13 mouse cellular contexts compared by ENCODE assay signal in the genomic region with DNA sequence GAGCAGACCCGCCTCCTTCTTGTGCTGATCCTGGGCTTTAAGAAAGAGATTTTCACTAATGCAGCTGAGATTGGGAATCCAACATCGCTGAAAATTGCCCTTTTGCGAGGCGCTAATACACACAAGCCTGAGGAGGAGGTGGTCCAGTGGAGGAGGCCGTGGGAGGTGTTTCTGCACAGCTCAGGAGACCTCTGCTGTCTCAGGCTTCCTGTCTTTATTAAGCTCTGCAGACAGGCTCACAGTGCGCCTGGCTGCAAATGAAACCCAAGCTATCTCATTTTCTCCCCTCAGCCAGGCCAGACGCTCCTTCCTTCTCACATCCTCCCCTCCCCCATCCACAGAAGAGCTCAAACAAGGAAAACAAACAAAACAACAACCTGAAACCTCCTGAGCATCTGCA. TPM values are rescaled to one million over a fixed set of nuclear protein-coding genes. Genes with fewer than 3 reads are reported as not detected.
DNase-seq lines count a peak whose midpoint lies in the region; ATAC-seq lines count a peak whose summit lies in the region.
"Had no signal": no experiment of that assay in that cellular context is flagged by ENCODE, and none has a peak within 500 bp of the region (broad histone marks: within the 10 kb centered on the region; RNA-seq: fewer than 3 reads in every experiment).

No protein-coding gene starts in this region.

- H3K27me3 ChIP-seq in heart, embryonic 14.5 days (ENCODE audit: control insufficient read depth, insufficient read depth, low read length), result no peaks in the 10 kb centered on the region
- no peaks in the 10 kb centered on the region for H3K27me3 ChIP-seq in embryonic facial prominence, embryonic 10.5 days (replicated peaks; ENCODE audit: low read depth, poor library complexity, severe bottlenecking)
- 0 out of 2 replicates have a peak, but pooled peaks cover 4% of the 10 kb centered on the region for H3K27me3 ChIP-seq in limb, embryonic 10.5 days (ENCODE audit: low read depth, poor library complexity, severe bottlenecking)

- H3K4me1 ChIP-seq in heart, embryonic 14.5 days (ENCODE audit: control insufficient read depth in 2 of 2, insufficient read depth in 2 of 2, low read length in 2 of 2), result peaks cover 37 to 47% of the 10 kb centered on the region in 2 experiments
- H3K4me1 ChIP-seq in embryonic facial prominence, embryonic 10.5 days, result peaks cover 47% of the 10 kb centered on the region
- H3K4me1 ChIP-seq in limb, embryonic 10.5 days, result peaks cover 53% of the 10 kb centered on the region

- H3K4me2 ChIP-seq in heart, embryonic 14.5 days (ENCODE audit: low read length), result no peak overlapping the region

- intact Hi-C loops in heart, postnatal 25 days (cut with DNase I), result no loop called here
- intact Hi-C loops in left cerebral cortex, postnatal 36 days (cut with DNase I), result no loop called here

- no peak overlapping the region for H3K4me3 ChIP-seq in heart, embryonic 14.5 days (ENCODE audit: control insufficient read depth in 1 of 2, insufficient read depth in 1 of 2, low read depth in 1 of 2, low read length in 2 of 2)
- H3K4me3 ChIP-seq in embryonic facial prominence, embryonic 10.5 days, result no peak overlapping the region
- H3K4me3 ChIP-seq in limb, embryonic 10.5 days, result no peak overlapping the region
- H3K4me3 ChIP-seq: left cerebral cortex, adult 2 months had no signal

- H3K9me3 ChIP-seq in heart, embryonic 14.5 days (ENCODE audit: control insufficient read depth, low read length), result no peaks in the 10 kb centered on the region
- H3K9me3 ChIP-seq in embryonic facial prominence, embryonic 10.5 days, result no peaks in the 10 kb centered on the region; the same call in 1 of the 2 replicates
- no peaks in the 10 kb centered on the region for H3K9me3 ChIP-seq in limb, embryonic 10.5 days (replicated peaks)

- no peaks in the 10 kb centered on the region; the same call in 1 of the 2 replicates for H3K36me3 ChIP-seq in heart, embryonic 14.5 days (ENCODE audit: control insufficient read depth, insufficient read depth, low read length)
- H3K36me3 ChIP-seq in embryonic facial prominence, embryonic 10.5 days (replicated peaks), result peaks cover 13% of the 10 kb centered on the region
- no peaks in the 10 kb centered on the region for H3K36me3 ChIP-seq in limb, embryonic 10.5 days

- DNase-seq in heart, postnatal 25 days (ENCODE audit: low spot score), result no peak
- peak; percentile 44 for DNase-seq in MN1 (ENCODE audit: low spot score)
- DNase-seq in embryonic facial prominence, embryonic 10.5 days (ENCODE audit: low spot score), result no peak
- no peak for DNase-seq in limb, embryonic 10.5 days (ENCODE audit: low spot score)
- DNase-seq in testis, postnatal 10 days (ENCODE audit: low spot score), result no peak
- no peak for DNase-seq in left cerebral cortex, postnatal 36 days (ENCODE audit: low spot score in 2 of 2)
- DNase-seq in T-cell, adult 2 months (ENCODE audit: low spot score), result no peak
- DNase-seq: adrenal gland, postnatal 25 days; cerebellum, adult 11-12 months; kidney, adult 2 months had no signal

- peak overlapping the region; percentile 38; the same call in 1 of the 2 replicates for H3K9ac ChIP-seq in heart, embryonic 14.5 days (ENCODE audit: low read length)
- H3K9ac ChIP-seq: liver, embryonic 14.5 days had no signal

- 32% methylated on average over 7 of the region's 7 CpGs for WGBS in heart, embryonic 14.5 days
- 46% methylated on average over 7 of the region's 7 CpGs for WGBS in embryonic facial prominence, embryonic 10.5 days
- WGBS in limb, embryonic 10.5 days, result 35% methylated on average over 7 of the region's 7 CpGs

- H3K27ac ChIP-seq in heart, embryonic 14.5 days (replicated peaks in 1 of 2; ENCODE audit: control insufficient read depth in 1 of 2, insufficient read depth in 1 of 2, low read depth in 2 of 2, low read length in 2 of 2), result peak overlapping the region; percentile 28 to 53
- peak overlapping the region; percentile 5; the same call in 1 of the 2 replicates for H3K27ac ChIP-seq in embryonic facial prominence, embryonic 10.5 days (replicated peaks)
- peak overlapping the region; percentile 53 for H3K27ac ChIP-seq in limb, embryonic 10.5 days
- H3K27ac ChIP-seq: left cerebral cortex, adult 2 months; liver, embryonic 14.5 days had no signal

- ATAC-seq in heart, embryonic 14.5 days (ENCODE audit: insufficient number of reproducible peaks, insufficient read depth, low FRiP score, low read depth), result no peak

RNA-seq across cellular contexts. Expression of gene Tspan18, which starts 9.6 kb away (rescaled TPM):
- polyA plus RNA-seq in heart, embryonic 14.5 days (2014; fragmentation: Nextera tagmentation; extraction: Ambion mirVana), result 45.1 and 48.2 TPM in 2 replicates
- 10 to 100 TPM; 15.6 to 18.9 TPM for total RNA-seq in heart, postnatal 25 days (2021)
- 20.7 and 25.3 TPM in 2 replicates for polyA plus RNA-seq in embryonic facial prominence, embryonic 10.5 days (2016; fragmentation: Nextera tagmentation; extraction: Ambion mirVana)
- polyA plus RNA-seq in limb, embryonic 10.5 days (2016; fragmentation: Nextera tagmentation; extraction: Ambion mirVana), result 9.9 and 13.4 TPM in 2 replicates
- 1 to 10 TPM; 2.1 TPM for total RNA-seq in left cerebral cortex, postnatal 36 days (2021)
